Mouse (Mus musculus): ENCODE measurements around the gene Camta1.

The Camta1 gene

GRCm38 (mm10) chr4:151005656-151006318 is 855.9 kb downstream of the Camta1 start:
- no peak for DNase-seq (ENCODE audit: low read depth, low spot score)

GRCm38 (mm10) chr4:151001397-151001796 is 860.3 kb downstream of the Camta1 start:
- DNase-seq (ENCODE audit: low read depth, low spot score), result no peak

- DNase-seq (ENCODE audit: low read depth, low spot score), result no peak
These were observed 863.0 kb downstream of the Camta1 start for GRCm38 (mm10) chr4:150998626-150999025.

GRCm38 (mm10) chr4:150996797-150997196 is 864.9 kb downstream of the Camta1 start, which contains the start of gene Uts2:
Gene Uts2 (plus strand): TSS chr4:150997097.
- DNase-seq (ENCODE audit: low read depth, low spot score), result no peak

- DNase-seq (ENCODE audit: low read depth, low spot score), result peak; percentile 46
These were observed 871.5 kb downstream of the Camta1 start for GRCm38 (mm10) chr4:150990148-150990547.

- no peak for DNase-seq (ENCODE audit: low read depth, low spot score)
These were observed 881.5 kb downstream of the Camta1 start for GRCm38 (mm10) chr4:150980153-150980552.

GRCm38 (mm10) chr4:150979455-150979854 is 882.2 kb downstream of the Camta1 start:
- DNase-seq (ENCODE audit: low read depth, low spot score), result no peak

- DNase-seq (ENCODE audit: low read depth, low spot score), result no peak
These were observed 883.3 kb downstream of the Camta1 start for GRCm38 (mm10) chr4:150978156-150978910.

- no peak for DNase-seq (ENCODE audit: low read depth, low spot score)
These were observed 886.5 kb downstream of the Camta1 start for GRCm38 (mm10) chr4:150975145-150975544.

GRCm38 (mm10) chr4:150973264-150973663 is 888.4 kb downstream of the Camta1 start:
- DNase-seq (ENCODE audit: low read depth, low spot score), result no peak

- no peak for DNase-seq (ENCODE audit: low read depth, low spot score)
These were observed 892.7 kb downstream of the Camta1 start for GRCm38 (mm10) chr4:150968956-150969355.

- DNase-seq (ENCODE audit: low read depth, low spot score), result no peak
These were observed 895.1 kb downstream of the Camta1 start for GRCm38 (mm10) chr4:150966556-150966955.

- DNase-seq (ENCODE audit: low read depth, low spot score), result no peak
These were observed 896.1 kb downstream of the Camta1 start for GRCm38 (mm10) chr4:150965555-150965951.

- peak; percentile 58 for DNase-seq (ENCODE audit: low read depth, low spot score)
These were observed 896.8 kb downstream of the Camta1 start for GRCm38 (mm10) chr4:150964635-150965554.

- DNase-seq (ENCODE audit: low read depth, low spot score), result no peak
These were observed 898.0 kb downstream of the Camta1 start for GRCm38 (mm10) chr4:150963711-150964110.

- DNase-seq (ENCODE audit: low read depth, low spot score), result no peak
These were observed 899.4 kb downstream of the Camta1 start for GRCm38 (mm10) chr4:150962231-150962630.

GRCm38 (mm10) chr4:150958536-150958935 is 903.1 kb downstream of the Camta1 start:
- DNase-seq (ENCODE audit: low read depth, low spot score), result no peak

- no peak for DNase-seq (ENCODE audit: low read depth, low spot score)
These were observed 904.6 kb downstream of the Camta1 start for GRCm38 (mm10) chr4:150957106-150957458.

GRCm38 (mm10) chr4:150956369-150957105 is 905.1 kb downstream of the Camta1 start:
- no peak for DNase-seq (ENCODE audit: low read depth, low spot score)

- no peak for DNase-seq (ENCODE audit: low read depth, low spot score)
These were observed 910.7 kb downstream of the Camta1 start for GRCm38 (mm10) chr4:150950972-150951371.

- no peak for DNase-seq (ENCODE audit: low read depth, low spot score)
These were observed 917.0 kb downstream of the Camta1 start for GRCm38 (mm10) chr4:150944707-150945106.
